Mouse (Mus musculus): ENCODE measurements around the gene Prpf39. TPM values are rescaled to one million over a fixed set of nuclear protein-coding genes. Genes with fewer than 3 reads are reported as not detected.

Prpf39 gene
- polyA plus RNA-seq, 1 experiment, result 0.36 TPM

DNA sequence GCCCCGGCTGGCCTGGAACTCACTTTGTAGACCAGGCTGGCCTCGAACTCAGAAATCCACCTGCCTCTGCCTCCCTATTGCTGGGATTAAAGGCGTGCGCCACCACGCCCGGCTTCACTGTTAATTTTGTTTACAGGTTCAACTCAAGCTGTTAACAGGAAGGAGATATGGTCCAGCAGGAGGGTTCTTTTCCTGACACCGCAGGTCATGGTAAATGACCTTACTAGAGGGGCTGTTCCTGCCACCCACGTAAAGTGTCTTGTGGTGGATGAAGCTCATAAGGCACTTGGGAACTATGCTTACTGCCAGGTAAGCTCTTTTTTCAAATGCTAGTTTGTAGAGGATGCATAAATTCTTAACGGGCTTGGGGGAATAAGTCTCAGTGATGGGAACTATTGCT is 40.8 kb downstream of the Prpf39 start:
- peaks cover 52% of the 10 kb centered on the region for H3K4me1 ChIP-seq (ENCODE audit: control insufficient read depth)
- no peak for TF ChIP-seq TAL1 (IDR thresholded peaks at IDR 0.05; ENCODE audit: low read length)
- no peak for TF ChIP-seq GATA1 (IDR thresholded peaks at IDR 0.05; ENCODE audit: low read length)
- peak overlapping the region; percentile 87 for H3K4me3 ChIP-seq (replicated peaks)
- H3K9me3 ChIP-seq (ENCODE audit: control insufficient read depth, low read length), result no peaks in the 10 kb centered on the region
- peaks cover 36% of the 10 kb centered on the region for H3K36me3 ChIP-seq (ENCODE audit: control insufficient read depth)
- no peaks in the 10 kb centered on the region for H3K27me3 ChIP-seq (ENCODE audit: control insufficient read depth)

DNA sequence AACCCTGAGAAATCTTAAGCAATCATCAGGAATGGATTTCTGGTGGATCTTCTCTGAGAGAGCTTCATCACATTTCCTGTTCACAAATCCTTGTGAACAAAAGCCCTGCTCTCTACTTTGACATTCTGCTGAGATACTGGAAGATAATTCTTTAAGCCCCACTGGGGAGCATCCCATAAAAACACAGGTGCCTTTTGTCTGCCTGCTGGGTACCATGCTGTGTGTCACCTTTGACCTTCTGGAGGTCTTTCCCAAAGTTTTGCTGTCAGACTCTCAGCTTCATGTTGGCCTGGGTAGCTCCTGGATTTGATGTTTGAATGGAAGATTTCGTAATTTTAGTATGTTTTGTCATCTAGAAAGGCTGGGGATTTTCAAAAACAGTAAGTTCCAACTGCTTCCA is 72.6 kb downstream of the Prpf39 start:
- H3K4me3 ChIP-seq (replicated peaks), result no peak overlapping the region
- H3K27me3 ChIP-seq (ENCODE audit: control insufficient read depth), result no peaks in the 10 kb centered on the region
- TF ChIP-seq TAL1 (IDR thresholded peaks at IDR 0.05; ENCODE audit: low read length) (no peak), GATA1 (IDR thresholded peaks at IDR 0.05; ENCODE audit: low read length) (no peak)
- H3K36me3 ChIP-seq (ENCODE audit: control insufficient read depth), result peaks cover 87% of the 10 kb centered on the region
- H3K4me1 ChIP-seq (ENCODE audit: control insufficient read depth), result peaks cover 5% of the 10 kb centered on the region
- H3K9me3 ChIP-seq (ENCODE audit: control insufficient read depth, low read length), result no peaks in the 10 kb centered on the region

DNA sequence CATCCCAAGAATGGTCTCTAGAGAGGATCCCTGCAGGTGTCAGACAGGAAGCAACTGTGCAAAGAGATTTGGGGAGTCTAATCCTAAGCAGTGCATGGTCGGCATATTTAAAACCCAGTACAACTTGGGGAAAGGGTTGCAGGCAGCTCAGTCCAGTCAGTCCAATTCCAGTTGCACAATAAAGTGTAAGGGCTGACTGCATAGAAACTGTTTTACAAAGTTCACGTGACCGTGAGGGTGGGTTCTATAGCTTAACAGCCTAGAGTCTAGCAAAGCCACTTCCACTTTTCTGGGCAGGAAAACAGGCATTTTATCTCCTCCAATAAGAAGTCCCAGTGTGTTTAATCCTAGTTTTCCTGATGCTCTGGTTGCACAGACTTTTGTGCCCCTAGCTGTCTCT is 75.4 kb downstream of the Prpf39 start:
- peaks cover 87% of the 10 kb centered on the region for H3K36me3 ChIP-seq (ENCODE audit: control insufficient read depth)
- TF ChIP-seq GATA1 (IDR thresholded peaks at IDR 0.05; ENCODE audit: low read length) (no peak), TAL1 (IDR thresholded peaks at IDR 0.05; ENCODE audit: low read length) (no peak)

DNA sequence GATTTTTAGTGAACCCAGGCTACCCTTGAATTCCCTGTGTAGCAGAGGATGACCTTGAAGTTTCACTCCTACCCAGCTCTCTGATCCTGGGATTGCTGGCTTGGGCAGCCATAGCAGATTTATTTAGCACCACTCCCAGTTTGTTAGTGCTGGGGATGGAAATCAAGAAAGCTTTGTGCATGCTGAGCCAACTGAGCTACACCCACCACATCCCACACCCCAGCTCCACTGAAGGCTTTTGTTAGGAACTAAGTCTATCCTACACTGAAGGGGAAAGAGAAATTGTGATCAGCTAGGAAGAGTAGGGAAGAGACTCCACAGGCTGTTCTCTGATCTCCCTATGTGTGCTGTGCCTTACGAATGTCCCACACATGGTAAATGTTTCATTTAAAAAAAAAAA is 76.7 kb downstream of the Prpf39 start:
- H3K27me3 ChIP-seq (ENCODE audit: control insufficient read depth), result no peaks in the 10 kb centered on the region
- no peak overlapping the region for H3K4me3 ChIP-seq (replicated peaks)
- peaks cover 84% of the 10 kb centered on the region for H3K36me3 ChIP-seq (ENCODE audit: control insufficient read depth)
- H3K9me3 ChIP-seq (ENCODE audit: control insufficient read depth, low read length), result no peaks in the 10 kb centered on the region
- no peaks in the 10 kb centered on the region for H3K4me1 ChIP-seq (ENCODE audit: control insufficient read depth)
- TF ChIP-seq GATA1 (IDR thresholded peaks at IDR 0.05; ENCODE audit: low read length) (no peak), TAL1 (IDR thresholded peaks at IDR 0.05; ENCODE audit: low read length) (no peak)

More for the DNA sequence above, 75.4 kb downstream of the Prpf39 start:
- H3K4me1 ChIP-seq (ENCODE audit: control insufficient read depth), result peaks cover 1% of the 10 kb centered on the region
- H3K4me3 ChIP-seq (replicated peaks), result no peak overlapping the region
- H3K9me3 ChIP-seq (ENCODE audit: control insufficient read depth, low read length), result no peaks in the 10 kb centered on the region
- H3K27me3 ChIP-seq (ENCODE audit: control insufficient read depth), result no peaks in the 10 kb centered on the region

Other genes with a start within 250 kb of the Prpf39 start
- not detected in 2 replicates for gene Gm527, start 118.4 kb upstream of the Prpf39 start, polyA plus RNA-seq (2012)
- 0.02 and 0.03 TPM in 2 replicates for gene Klhl28, start 70.8 kb upstream of the Prpf39 start, polyA plus RNA-seq (2012)
- gene Togaram1, start 70.5 kb upstream of the Prpf39 start, polyA plus RNA-seq (2012), result 0.03 and 0.05 TPM in 2 replicates
- 3.2 and 3.5 TPM in 2 replicates for gene Fkbp3, start 37.7 kb downstream of the Prpf39 start, polyA plus RNA-seq (2012)
- gene Fancm, start 39.3 kb downstream of the Prpf39 start, polyA plus RNA-seq (2012), result 0.09 and 0.20 TPM in 2 replicates
- 0.63 and 0.69 TPM in 2 replicates for gene Mis18bp1, start 136.3 kb downstream of the Prpf39 start, polyA plus RNA-seq (2012)
- gene Wdr20rt, start 189.2 kb downstream of the Prpf39 start, polyA plus RNA-seq (2012), result not detected in 2 replicates

Measured in erythroblast, embryonic 14.5 days (primary cell).